16 mouse cellular contexts compared by ENCODE assay signal in genomic region chr16:87267954-87268804, GRCm38 (mm10).
DNase-seq lines count a peak whose midpoint lies in the region; ATAC-seq lines count a peak whose summit lies in the region.
"Had no signal": no experiment of that assay in that cellular context is flagged by ENCODE, and none has a peak within 500 bp of the region (broad histone marks: within the 10 kb centered on the region; RNA-seq: fewer than 3 reads in every experiment).

No protein-coding gene starts in this region.

- H3K4me1 ChIP-seq in heart, embryonic 12.5 days (replicated peaks) = peaks cover 21% of the 10 kb centered on the region
- H3K4me1 ChIP-seq in hindbrain, embryonic 13.5 days (replicated peaks) = 0 out of 2 replicates have a peak, but pooled peaks cover 4% of the 10 kb centered on the region
- H3K4me1 ChIP-seq: embryonic facial prominence, embryonic 12.5 days; forebrain, embryonic 10.5 days; limb, embryonic 10.5 days; liver, embryonic 13.5 days; megakaryocyte, embryonic 14.5 days; neural tube, embryonic 12.5 days had no signal

- intact Hi-C loops in heart, postnatal 36 days (cut with DNase I) = loop anchor here (5.0 kb wide), 1 partner anchor 84 kb away; the partner anchor contains the start of gene N6amt1
- intact Hi-C loops in heart, postnatal 10 days (cut with DNase I) = no loop called here

- WGBS in heart, embryonic 12.5 days = 64% methylated on average over 9 of the region's 9 CpGs
- 89% methylated on average over 9 of the region's 9 CpGs for WGBS in hindbrain, embryonic 13.5 days

- H3K36me3 ChIP-seq in heart, embryonic 12.5 days = no peaks in the 10 kb centered on the region
- H3K36me3 ChIP-seq in hindbrain, embryonic 13.5 days = no peaks in the 10 kb centered on the region
- H3K36me3 ChIP-seq: embryonic facial prominence, embryonic 12.5 days; forebrain, embryonic 10.5 days; kidney, embryonic 15.5 days; limb, embryonic 10.5 days; liver, embryonic 13.5 days; neural tube, embryonic 12.5 days had no signal

- H3K9ac ChIP-seq in heart, embryonic 12.5 days = no peak overlapping the region
- H3K9ac ChIP-seq in hindbrain, embryonic 13.5 days = no peak overlapping the region
- H3K9ac ChIP-seq: embryonic facial prominence, embryonic 12.5 days; kidney, embryonic 15.5 days; liver, embryonic 13.5 days; neural tube, embryonic 12.5 days had no signal

- no peak overlapping the region for H3K4me2 ChIP-seq in heart, embryonic 12.5 days
- no peak overlapping the region for H3K4me2 ChIP-seq in hindbrain, embryonic 13.5 days
- H3K4me2 ChIP-seq: embryonic facial prominence, embryonic 12.5 days; kidney, embryonic 15.5 days; liver, embryonic 13.5 days; neural tube, embryonic 12.5 days had no signal

- H3K9me3 ChIP-seq in heart, embryonic 12.5 days (replicated peaks) = no peaks in the 10 kb centered on the region
- no peaks in the 10 kb centered on the region for H3K9me3 ChIP-seq in hindbrain, embryonic 13.5 days
- H3K9me3 ChIP-seq: embryonic facial prominence, embryonic 12.5 days; forebrain, embryonic 10.5 days; kidney, embryonic 15.5 days; limb, embryonic 10.5 days; liver, embryonic 13.5 days; megakaryocyte, embryonic 14.5 days; neural tube, embryonic 12.5 days had no signal

- H3K27me3 ChIP-seq in heart, embryonic 12.5 days (replicated peaks) = no peaks in the 10 kb centered on the region
- H3K27me3 ChIP-seq in hindbrain, embryonic 13.5 days = no peaks in the 10 kb centered on the region
- H3K27me3 ChIP-seq: embryonic facial prominence, embryonic 12.5 days; kidney, embryonic 15.5 days; liver, embryonic 13.5 days; megakaryocyte, embryonic 14.5 days; neural tube, embryonic 12.5 days had no signal

- no peak for DNase-seq in heart, postnatal 36 days
- DNase-seq in adipocyte (ENCODE audit: low spot score) = peak; percentile 42
- DNase-seq in heart, postnatal 10 days = peak; percentile 62 to 73
- peak; percentile 42 for DNase-seq in skeletal muscle tissue, adult 2 months (ENCODE audit: low read depth, low spot score)
- DNase-seq in cerebellum, adult 9-10 months = no peak
- DNase-seq: cerebellum, adult 11 months; liver, embryonic 13.5 days; right cerebral cortex, postnatal 14 days had no signal

- peak overlapping the region; percentile 58 for H3K27ac ChIP-seq in heart, embryonic 12.5 days (ENCODE audit: poor library complexity, severe bottlenecking)
- H3K27ac ChIP-seq in hindbrain, embryonic 13.5 days = no peak overlapping the region
- H3K27ac ChIP-seq: embryonic facial prominence, embryonic 12.5 days; forebrain, embryonic 10.5 days; kidney, embryonic 15.5 days; limb, embryonic 10.5 days; liver, embryonic 13.5 days; neural tube, embryonic 12.5 days had no signal

- no peak overlapping the region for H3K4me3 ChIP-seq in heart, embryonic 12.5 days
- no peak overlapping the region for H3K4me3 ChIP-seq in hindbrain, embryonic 13.5 days
- H3K4me3 ChIP-seq: embryonic facial prominence, embryonic 12.5 days; forebrain, embryonic 10.5 days; kidney, embryonic 15.5 days; limb, embryonic 10.5 days; liver, embryonic 13.5 days; megakaryocyte, embryonic 14.5 days; neural tube, embryonic 12.5 days had no signal

- ATAC-seq in heart, embryonic 12.5 days (ENCODE audit: insufficient number of reproducible peaks, low FRiP score) = no peak
- no peak for ATAC-seq in hindbrain, embryonic 13.5 days (ENCODE audit: low FRiP score)

Comparison
In these comparisons a context has a peak if more than half of its experiments do, and no peak if none do; other contexts are left out.
1. DNase-seq: peak in adipocyte (single experiment), heart, postnatal 10 days (2 of 2) and skeletal muscle tissue, adult 2 months (single experiment); none in heart, postnatal 36 days (0 of 2) and cerebellum, adult 9-10 months (single experiment).